Mouse (Mus musculus) hindbrain, embryonic 16.5 days (tissue): Measurements from ENCODE around the gene Spred2. TPM values are rescaled to one million over a fixed set of nuclear protein-coding genes. Genes with fewer than 3 reads are reported as not detected.

Experiments
- ATAC-seq: fragments of 200-750 bp; cut with Nextera tagmentation; 2 replicates; pipeline ENCODE4 v1.8.0; 2017; ENCODE audit warnings: moderate TSS enrichment, moderate library complexity
- H3K27ac ChIP-seq: fragments of 300-500 bp; sonication (generic); 2 replicates; pipeline ENCODE4 v1.5.1; 2014; ENCODE audit warnings: low read depth, mild to moderate bottlenecking, control low read depth, low read length, moderate library complexity
- H3K27me3 ChIP-seq: fragments of 300-500 bp; sonication (generic); replicated peaks from 2 replicates; pipeline ENCODE4 v1.6.1; 2014; ENCODE audit warnings: low read length; ENCODE audit not compliant: control insufficient read depth, insufficient read depth
- H3K36me3 ChIP-seq: fragments of 300-500 bp; sonication (generic); 2 replicates; pipeline ENCODE4 v1.6.1; 2014; ENCODE audit warnings: mild to moderate bottlenecking, low read length, moderate library complexity, mixed read lengths; ENCODE audit not compliant: control insufficient read depth, insufficient read depth
- H3K4me1 ChIP-seq: fragments of 300-500 bp; sonication (generic); 2 replicates; pipeline ENCODE4 v1.6.1; 2014; ENCODE audit warnings: low read depth, low read length; ENCODE audit not compliant: control insufficient read depth, insufficient read depth
- H3K4me2 ChIP-seq: fragments of 300-500 bp; sonication (generic); 2 replicates; pipeline ENCODE4 v1.6.1; 2014; ENCODE audit warnings: mild to moderate bottlenecking, low read length, control low read depth, moderate library complexity
- H3K4me3 ChIP-seq: fragments of 300-500 bp; sonication (generic); 2 replicates; pipeline ENCODE4 v1.5.1; 2014; ENCODE audit warnings: mild to moderate bottlenecking, low read length, control low read depth, moderate library complexity
- H3K9ac ChIP-seq: fragments of 300-500 bp; sonication (generic); 2 replicates; pipeline ENCODE4 v1.6.1; 2014; ENCODE audit warnings: low read depth, mild to moderate bottlenecking, control low read depth, low read length, moderate library complexity
- H3K9me3 ChIP-seq: fragments of 300-500 bp; sonication (generic); 2 replicates; pipeline ENCODE4 v1.6.1; 2014; ENCODE audit warnings: mild to moderate bottlenecking, low read length, moderate library complexity; ENCODE audit not compliant: control insufficient read depth
- WGBS: fragments of 180-500 bp; shearing (Covaris S2); extraction: QIAGEN DNeasy Blood & Tissue Kit; methylation state at CpG from one replicate; pipeline ENCODE4 v1.1.7; 2014; 5-methylcytosine and 5-hydroxymethylcytosine counted together
- polyA plus RNA-seq: library from polyadenylated mRNA; unstranded; fragments of >200 nt; fragmentation: Nextera tagmentation; extraction: Ambion mirVana; gene quantifications from 2 replicates; pipeline ENCODE4 v1.2.1, GENCODE M21; 2015

The Spred2 gene
- polyA plus RNA-seq, 1 experiment from 2014 or later, result 7.4 TPM

DNA sequence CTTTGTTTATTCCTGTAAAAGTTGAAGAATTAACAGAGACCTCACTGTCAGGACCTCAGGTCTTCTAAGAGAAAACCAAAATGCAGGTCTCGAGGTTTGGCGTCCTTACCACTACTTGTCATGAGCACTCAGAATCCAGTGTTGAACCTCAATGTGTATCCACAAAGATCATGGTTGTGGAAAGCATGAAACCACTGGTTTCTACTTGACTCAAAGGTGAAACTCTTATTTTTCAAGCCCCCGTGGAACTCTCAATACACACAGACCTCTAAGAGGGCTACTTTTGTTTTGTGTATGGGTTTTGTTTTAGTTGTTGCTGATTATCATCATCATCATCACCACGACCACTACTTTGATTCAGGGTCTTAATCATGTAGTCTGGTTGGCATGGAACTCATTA lies 2.0 kb upstream of the Spred2 start:
- peaks cover 16% of the 10 kb centered on the region for H3K4me1 ChIP-seq
- H3K4me2 ChIP-seq, result no peak overlapping the region
- H3K9me3 ChIP-seq, result no peaks in the 10 kb centered on the region
- no peak overlapping the region for H3K27ac ChIP-seq
- 94% methylated on average over 4 of the region's 4 CpGs for WGBS
- no peaks in the 10 kb centered on the region for H3K27me3 ChIP-seq
- no peak overlapping the region for H3K9ac ChIP-seq
- H3K36me3 ChIP-seq, result no peaks in the 10 kb centered on the region
- no peak overlapping the region for H3K4me3 ChIP-seq
- ATAC-seq, result no peak

DNA sequence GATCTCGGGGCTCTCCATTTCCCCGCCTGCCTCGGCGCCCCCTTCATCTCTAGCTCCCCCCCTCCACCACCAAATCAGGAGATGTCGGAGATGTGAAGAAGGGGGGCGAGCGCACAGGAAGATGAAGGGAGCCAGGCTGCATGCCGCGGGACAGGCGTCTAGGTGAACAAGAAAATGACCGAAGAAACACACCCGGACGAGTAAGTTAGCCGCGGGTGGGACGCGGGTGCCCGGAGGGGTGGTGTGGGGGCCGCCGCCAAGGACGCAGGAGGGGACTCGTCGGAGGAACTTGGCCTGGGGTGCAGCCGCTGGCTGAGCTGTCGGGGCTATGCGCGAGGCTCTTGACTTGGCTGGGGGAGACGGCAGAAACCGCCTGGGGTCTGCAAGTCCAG lies 578 bp downstream of the Spred2 start:
- peak overlapping the region; percentile 90 for H3K4me3 ChIP-seq
- H3K36me3 ChIP-seq, result no peaks in the 10 kb centered on the region
- H3K4me1 ChIP-seq, result peaks cover 18% of the 10 kb centered on the region
- H3K9me3 ChIP-seq, result no peaks in the 10 kb centered on the region
- peak overlapping the region; percentile 98 for H3K9ac ChIP-seq
- peak; percentile 6; the same call in 1 of the 2 replicates for ATAC-seq
- peak overlapping the region; percentile 98 for H3K27ac ChIP-seq
- under 1% methylated on average over 29 of the region's 29 CpGs for WGBS
- H3K27me3 ChIP-seq, result no peaks in the 10 kb centered on the region
- peak overlapping the region; percentile 70 for H3K4me2 ChIP-seq

DNA sequence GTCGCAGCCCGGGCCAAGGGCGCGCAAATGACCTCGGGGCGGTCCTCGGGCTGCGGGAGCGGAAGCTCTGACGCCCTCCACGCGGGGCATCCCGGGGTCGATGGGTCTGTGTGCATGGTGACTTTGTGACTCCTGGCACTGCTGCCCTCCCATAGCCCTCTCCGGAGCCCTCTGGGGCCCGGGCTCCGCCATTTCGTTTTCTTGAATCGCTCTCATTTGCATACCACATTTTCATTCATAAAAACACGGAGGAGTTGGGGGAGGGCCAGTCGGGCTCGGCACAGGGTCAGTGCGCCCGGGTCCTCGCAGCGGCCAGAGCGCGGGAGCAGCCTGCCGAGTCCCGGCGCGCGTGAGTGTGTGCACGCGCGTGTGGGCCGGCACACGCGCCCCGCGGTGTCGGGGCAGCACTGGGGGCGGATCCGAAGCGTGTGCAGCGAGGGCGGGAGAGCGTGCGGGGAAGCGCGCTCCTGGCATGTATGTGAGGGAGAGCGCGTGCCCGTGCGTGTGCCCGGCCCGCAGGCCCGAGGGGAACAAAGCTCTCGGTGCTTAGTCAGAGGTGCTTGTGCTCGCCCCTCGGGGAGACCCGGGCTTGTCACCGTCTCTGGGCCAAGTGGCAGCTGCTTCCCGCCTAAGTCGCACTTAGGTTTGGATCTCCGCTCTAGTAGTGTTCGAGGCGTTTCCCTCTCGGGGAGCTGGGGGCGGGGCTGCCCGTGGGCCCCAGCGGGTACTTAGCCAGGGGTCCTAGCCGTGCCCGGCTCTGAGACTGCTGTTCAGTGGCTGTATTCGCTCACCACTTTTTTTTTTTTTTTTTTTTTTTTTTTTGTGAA lies 1.2 kb downstream of the Spred2 start:
- Histone ChIP-seq H3K27ac (peak overlapping the region; percentile 98), H3K4me1 (peaks cover 21% of the 10 kb centered on the region), H3K4me2 (peak overlapping the region; percentile 70), H3K27me3 (no peaks in the 10 kb centered on the region), H3K9me3 (no peaks in the 10 kb centered on the region), H3K4me3 (peak overlapping the region; percentile 90), H3K36me3 (no peaks in the 10 kb centered on the region), H3K9ac (peak overlapping the region; percentile 98)
- under 1% methylated on average over 69 of the region's 75 CpGs for WGBS
- ATAC-seq, result peak; percentile 76

DNA sequence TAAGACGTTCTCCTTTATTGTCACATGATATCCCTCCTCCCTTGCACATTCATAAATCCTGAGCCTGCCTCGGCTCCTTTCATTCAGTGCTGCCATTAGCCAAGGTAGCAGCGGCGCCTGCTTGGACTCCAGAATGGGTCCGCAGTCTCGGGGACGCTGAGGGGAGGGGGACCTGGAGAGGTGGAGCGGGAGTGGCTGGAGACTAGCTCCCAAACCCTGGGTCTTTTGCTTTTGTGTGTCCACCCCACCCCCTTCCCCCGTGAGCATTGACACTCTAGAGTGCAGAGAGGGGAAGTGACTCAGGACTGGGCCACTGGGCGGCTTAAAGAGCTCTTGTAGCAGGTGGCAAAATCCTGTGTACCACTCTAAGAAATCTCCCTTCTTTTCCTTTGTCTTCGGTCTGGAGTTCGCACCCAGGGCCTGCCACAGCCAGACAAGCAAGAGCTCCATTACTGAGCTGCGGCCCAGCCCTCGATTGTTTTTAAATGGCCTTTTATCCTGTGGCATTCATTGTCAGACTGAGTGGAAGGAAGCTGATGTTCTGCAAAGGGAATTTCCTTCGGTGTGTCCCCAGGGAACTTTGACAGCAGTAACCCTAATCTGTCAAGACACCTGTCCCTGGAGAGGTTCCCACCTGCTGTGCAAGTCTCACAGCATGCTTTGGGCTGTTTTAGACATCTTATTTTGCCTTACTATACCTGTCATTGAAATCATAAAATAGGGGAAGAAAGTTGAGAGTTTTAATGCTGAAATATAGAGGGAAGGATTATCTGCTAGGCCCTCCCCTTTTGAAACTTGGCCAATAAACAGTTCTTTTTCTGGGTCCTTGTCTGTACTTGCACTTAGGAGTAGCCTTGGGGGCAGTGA lies 2.0 kb downstream of the Spred2 start:
- Histone ChIP-seq H3K9ac (peak overlapping the region; percentile 98), H3K9me3 (no peaks in the 10 kb centered on the region), H3K27me3 (no peaks in the 10 kb centered on the region), H3K4me2 (peak overlapping the region; percentile 70), H3K4me3 (peak overlapping the region; percentile 90), H3K27ac (peak overlapping the region; percentile 98), H3K36me3 (no peaks in the 10 kb centered on the region), H3K4me1 (peaks cover 21% of the 10 kb centered on the region)
- WGBS, result 2% methylated on average over 15 of the region's 15 CpGs
- ATAC-seq, result peak; percentile 52

DNA sequence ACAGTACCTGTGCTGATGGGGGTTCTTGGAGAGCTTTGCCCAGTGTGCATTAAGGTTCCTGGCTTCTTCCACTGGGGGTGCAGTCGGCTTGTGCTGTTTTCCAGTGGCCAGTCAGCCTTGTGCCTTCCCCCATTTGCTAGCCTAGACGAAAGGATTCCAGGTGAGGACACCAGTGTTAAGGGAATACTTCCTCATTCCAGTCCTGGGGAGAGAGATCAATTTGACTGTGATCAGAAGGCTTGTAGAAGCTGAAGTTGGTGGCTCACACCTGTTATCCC lies 2.6 kb downstream of the Spred2 start:
- H3K9ac ChIP-seq, result peak overlapping the region; percentile 6; the same call in 1 of the 2 replicates
- H3K9me3 ChIP-seq, result no peaks in the 10 kb centered on the region
- H3K4me3 ChIP-seq, result peak overlapping the region; percentile 90
- H3K4me1 ChIP-seq, result peaks cover 21% of the 10 kb centered on the region
- peak overlapping the region; percentile 70 for H3K4me2 ChIP-seq
- no peaks in the 10 kb centered on the region for H3K36me3 ChIP-seq
- 70% methylated on average over 2 of the region's 2 CpGs for WGBS
- no peak overlapping the region for H3K27ac ChIP-seq
- no peaks in the 10 kb centered on the region for H3K27me3 ChIP-seq
- ATAC-seq, result no peak

DNA sequence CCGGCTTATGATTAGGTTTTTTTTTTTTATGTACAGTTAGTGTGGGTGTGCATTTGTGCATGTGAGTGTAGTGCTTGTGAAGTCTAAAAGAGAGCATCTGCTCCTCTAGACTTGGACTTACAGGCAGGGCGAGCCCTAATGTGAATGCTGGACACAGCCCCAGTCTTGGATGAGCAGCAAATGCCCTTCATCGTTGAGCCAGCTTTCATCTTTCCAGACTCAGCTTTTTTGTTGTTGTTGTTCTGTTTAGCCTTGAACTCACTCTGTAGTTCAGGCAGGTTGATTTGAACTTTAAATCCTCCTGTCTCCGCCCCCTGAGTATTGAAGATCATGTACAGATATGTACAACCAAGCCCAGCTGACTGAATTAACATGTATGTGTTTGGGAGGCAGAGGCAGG lies 4.5 kb downstream of the Spred2 start:
- 86% methylated on average over 4 of the region's 4 CpGs for WGBS
- H3K27me3 ChIP-seq, result no peaks in the 10 kb centered on the region
- no peak for ATAC-seq

DNA sequence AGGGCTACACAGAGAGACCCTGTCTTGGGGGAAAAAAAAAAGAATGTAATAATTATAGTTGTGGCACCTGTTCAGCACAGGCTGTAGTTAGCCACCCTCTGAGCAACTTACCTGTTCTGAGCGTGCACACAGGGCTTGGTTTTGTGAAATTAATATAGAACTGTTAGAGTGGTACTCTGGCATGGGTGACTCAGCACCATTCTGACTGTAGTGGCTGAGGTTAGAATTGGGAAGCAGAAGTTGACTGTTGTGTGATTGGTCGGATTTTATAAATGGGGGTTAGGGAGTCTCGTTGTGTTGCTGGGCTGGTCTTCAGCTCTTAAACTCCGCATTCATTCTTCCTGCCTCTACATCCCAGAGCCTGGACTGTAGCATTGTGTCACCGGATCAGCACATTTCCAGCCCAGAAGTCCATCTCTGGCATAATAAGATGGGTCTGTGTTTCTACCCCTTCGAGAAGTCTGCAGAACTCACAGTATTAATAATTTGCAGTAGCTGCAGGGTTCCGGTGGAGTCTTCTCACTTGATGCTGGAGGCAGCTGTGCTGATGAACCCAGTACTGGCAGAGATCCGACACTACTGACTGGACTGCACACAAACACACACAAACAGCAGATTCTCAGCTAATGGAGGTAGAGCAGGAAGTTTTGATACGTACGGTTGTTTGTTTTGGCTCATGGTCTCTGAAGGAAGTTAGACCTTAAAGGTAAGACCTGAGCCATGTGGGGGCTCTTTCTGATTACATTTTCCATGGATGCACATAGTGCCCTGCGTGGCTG lies 5.1 kb downstream of the Spred2 start:
- Histone ChIP-seq H3K36me3 (no peaks in the 10 kb centered on the region), H3K4me2 (no peak overlapping the region), H3K9me3 (no peaks in the 10 kb centered on the region), H3K27me3 (no peaks in the 10 kb centered on the region), H3K9ac (no peak overlapping the region; the same call in 1 of the 2 replicates), H3K27ac (peak overlapping the region; percentile 39; the same call in 1 of the 2 replicates), H3K4me3 (no peak overlapping the region), H3K4me1 (peaks cover 21% of the 10 kb centered on the region)
- 68% methylated on average over 11 of the region's 11 CpGs for WGBS
- ATAC-seq, result no peak

More for the DNA sequence above, 4.5 kb downstream of the Spred2 start:
- H3K4me2 ChIP-seq, result no peak overlapping the region
- no peak overlapping the region for H3K9ac ChIP-seq
- H3K9me3 ChIP-seq, result no peaks in the 10 kb centered on the region
- peaks cover 21% of the 10 kb centered on the region for H3K4me1 ChIP-seq
- H3K4me3 ChIP-seq, result no peak overlapping the region
- H3K36me3 ChIP-seq, result no peaks in the 10 kb centered on the region
- no peak overlapping the region for H3K27ac ChIP-seq

DNA sequence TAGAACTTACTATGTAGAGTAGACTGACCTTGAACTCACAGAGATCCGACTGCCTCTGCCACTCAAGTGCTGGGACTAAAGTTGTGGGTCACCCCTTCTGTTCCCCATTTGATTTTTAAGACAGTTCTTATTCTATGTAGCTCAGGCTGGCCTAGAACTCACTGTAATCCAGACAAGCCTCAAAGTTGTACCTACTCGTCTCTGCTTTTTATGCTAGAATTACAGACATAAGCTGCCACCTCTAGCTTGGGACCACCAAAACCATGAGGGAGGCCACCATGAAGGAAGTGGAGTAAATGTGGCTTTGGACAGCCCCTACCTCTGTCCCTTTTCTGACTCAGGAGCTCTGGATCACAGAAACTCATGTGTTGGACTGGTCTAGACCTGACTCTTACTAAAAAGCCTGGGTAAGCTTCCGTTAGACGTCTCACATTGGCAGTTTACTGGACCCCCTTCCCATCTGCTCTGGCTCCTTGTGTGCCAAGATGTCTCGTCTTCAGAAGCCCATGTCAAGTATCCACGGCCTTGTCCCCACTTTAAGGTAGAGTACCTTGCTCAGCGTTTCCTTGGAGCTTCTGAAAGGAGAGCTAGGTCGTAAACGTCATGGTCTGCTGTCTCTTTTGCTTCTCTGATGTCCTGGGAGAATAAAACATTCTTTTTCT lies 7.5 kb downstream of the Spred2 start:
- ATAC-seq, result no peak
- no peak overlapping the region for H3K4me3 ChIP-seq
- no peaks in the 10 kb centered on the region for H3K27me3 ChIP-seq
- no peak overlapping the region for H3K4me2 ChIP-seq
- H3K36me3 ChIP-seq, result no peaks in the 10 kb centered on the region
- no peak overlapping the region for H3K9ac ChIP-seq
- H3K27ac ChIP-seq, result no peak overlapping the region
- no peaks in the 10 kb centered on the region for H3K9me3 ChIP-seq
- H3K4me1 ChIP-seq, result peaks cover 16% of the 10 kb centered on the region
- WGBS, result 92% methylated on average over 9 of the region's 9 CpGs
